Mouse (Mus musculus): ENCODE measurements around the gene Pilrb2.
A peak's percentile ranks its signal among the peaks of the same experiment; 100 is the strongest.
"Not testable (repeated sequence)": the region's sequence is repeated elsewhere in the genome, so short reads cannot be mapped to it uniquely, and the experiment has no call there.

Pilrb2 gene

DNA sequence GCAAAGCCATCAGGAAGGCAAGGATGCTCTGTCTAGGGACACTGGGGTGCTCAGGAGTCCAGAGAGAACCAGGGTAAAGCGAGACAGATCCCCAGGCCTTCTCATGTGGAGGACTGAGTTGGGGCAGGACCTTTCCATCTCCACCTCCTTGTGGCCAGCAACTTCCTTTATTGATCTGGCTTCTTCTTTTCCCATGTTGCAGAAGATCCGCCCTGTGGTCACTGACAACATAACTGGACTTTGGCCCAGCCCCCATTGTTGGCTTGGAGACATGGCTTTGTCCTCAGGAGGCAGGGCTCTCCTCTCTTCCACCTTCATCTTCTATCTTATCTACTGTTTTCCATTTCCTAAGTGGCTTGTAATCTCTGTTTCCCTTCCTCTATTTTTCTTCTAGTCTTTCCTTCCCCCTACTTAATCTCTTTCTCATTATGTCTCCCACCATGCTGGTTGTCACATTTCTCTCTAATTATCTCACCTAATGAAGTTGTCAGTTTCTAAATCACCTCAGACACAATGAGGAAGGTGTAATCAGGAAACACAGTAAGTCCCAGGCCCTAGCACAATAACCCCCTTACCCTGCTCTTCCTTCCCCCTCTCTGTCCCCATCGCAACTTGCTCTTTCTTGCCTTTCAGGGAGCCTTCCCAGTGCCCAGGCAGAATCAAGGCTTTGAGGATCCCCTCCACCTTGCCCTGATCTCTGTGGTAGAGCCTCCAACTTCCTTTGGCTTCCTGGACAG is at the start of gene Pilrb2:
TSS of gene Pilrb2 (minus strand) at position 172 of the 737 bp plus-strand sequence.
- DNase-seq (ENCODE audit: extremely low read depth, insufficient read length, low spot score) = not testable (repeated sequence)

GRCm38 (mm10) chr5:137915550-137915949 is 43.9 kb upstream of the Pilrb2 start:
- DNase-seq (ENCODE audit: extremely low read depth, insufficient read length, low spot score) = no peak

- DNase-seq (ENCODE audit: extremely low read depth, insufficient read length, low spot score) = no peak
Measured at GRCm38 (mm10) chr5:137914508-137914907, 42.9 kb upstream of the Pilrb2 start.

DNA sequence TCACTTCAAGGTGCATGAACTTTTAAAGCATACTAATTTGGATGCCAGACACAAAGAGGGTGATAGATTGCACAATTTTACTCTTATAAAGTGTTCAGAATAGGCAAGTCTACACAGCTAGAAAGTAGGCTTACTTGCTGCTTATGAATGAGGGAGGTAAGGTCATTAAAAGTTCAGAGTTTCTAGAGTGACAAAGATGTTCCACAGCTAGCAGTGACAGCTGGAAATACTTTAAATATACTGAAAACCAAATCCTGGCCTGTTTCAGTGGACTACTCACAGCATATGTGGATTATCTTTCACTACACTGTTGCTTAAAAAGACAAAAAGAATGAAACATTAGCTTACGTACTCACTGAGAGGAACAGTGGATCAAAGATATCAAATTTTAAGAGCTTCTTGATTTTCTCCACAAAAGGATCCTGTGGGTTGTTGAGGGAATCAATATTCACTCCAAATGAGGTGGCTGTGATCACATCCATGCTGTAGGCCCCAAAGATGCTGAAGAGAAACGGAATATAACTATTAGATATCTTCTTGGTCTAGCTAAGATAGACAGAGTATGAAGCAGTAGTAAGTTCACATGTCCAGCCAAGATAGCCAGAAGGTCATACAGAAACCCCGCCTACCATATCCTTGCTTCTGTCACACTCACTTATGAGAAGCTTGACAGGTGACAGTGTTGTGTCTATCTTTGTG is 38.1 kb upstream of the Pilrb2 start:
- DNase-seq (ENCODE audit: extremely low read depth, insufficient read length, low spot score) = no peak

DNA sequence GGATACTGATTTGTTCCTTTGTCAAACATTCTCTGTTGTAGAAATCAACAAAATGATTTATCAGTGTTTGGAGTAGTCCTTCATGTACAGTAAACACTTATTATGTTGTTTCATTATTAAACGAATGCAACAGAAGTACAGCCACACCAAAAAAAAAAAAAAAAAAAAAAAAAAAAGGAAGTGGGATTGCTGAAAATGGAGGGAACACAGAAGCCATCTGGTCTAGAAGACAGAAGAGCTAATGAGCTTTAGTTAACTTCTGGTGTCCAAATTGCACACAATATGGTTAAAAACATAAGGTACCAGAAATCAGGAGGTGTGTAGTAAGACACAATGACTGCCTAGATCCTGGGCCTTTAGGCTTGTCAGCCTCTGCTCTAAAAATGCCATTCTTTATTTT is 26.2 kb upstream of the Pilrb2 start:
- DNase-seq (ENCODE audit: extremely low read depth, insufficient read length, low spot score) = no peak

DNA sequence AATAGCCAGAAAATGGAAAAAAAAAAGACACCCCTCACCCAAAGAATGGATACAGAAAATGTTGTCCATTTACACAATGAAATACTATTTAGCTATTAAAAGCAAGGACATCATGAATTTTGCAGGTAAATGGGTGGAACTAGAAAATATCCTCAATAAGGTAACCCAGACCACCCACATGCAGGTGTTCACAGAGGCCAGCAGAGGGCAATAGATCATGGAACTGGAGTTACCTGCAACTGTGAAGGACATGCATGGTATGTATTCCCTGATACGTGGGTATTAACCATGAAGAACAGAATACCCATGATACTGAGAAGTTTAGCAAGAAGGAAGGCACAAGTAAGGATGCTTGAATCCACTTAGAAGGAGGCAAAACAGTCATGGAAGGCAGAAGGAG is 21.3 kb upstream of the Pilrb2 start:
- DNase-seq (ENCODE audit: extremely low read depth, insufficient read length, low spot score) = no peak

DNA sequence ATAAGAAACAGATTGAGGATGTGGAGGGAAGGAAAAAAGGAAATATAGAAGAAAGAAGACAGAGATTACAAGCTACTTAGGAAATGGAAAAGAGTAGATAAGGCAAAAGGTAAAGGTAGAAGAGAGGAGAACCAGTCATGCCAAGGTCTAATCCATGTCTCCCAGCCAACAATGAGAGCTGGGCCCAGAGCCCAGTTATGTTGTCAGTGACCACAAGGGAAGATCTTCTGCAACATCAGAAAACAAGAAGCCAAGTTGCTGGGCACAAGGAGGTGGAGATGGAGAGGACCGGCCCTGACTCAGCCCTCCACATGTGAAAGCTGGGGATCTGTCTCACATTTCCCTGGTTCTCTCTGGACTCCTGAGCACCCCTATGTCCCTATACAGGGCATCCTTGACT is 16.1 kb upstream of the Pilrb2 start:
- peak; percentile 23 for DNase-seq (ENCODE audit: extremely low read depth, insufficient read length, low spot score)

DNA sequence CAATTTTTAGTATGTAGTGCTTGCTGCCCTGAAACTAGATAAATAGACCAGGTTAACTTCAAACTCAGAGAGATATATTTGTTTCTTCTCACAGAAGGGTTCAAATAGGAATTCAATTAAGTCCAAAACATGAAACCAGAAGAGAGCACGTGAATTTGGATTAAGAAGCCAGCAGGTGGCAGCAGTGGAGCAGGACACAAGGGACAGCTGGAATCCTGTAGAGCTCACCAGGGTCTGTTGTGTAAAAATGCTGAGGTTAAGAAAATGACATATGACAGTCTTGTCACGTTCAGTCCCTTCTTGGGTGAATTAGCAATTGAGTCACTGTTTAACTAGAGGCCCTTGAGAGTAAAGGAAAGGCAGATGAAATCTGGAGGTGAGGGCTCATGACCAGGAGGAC is 14.3 kb upstream of the Pilrb2 start:
- peak; percentile 37 for DNase-seq (ENCODE audit: extremely low read depth, insufficient read length, low spot score)

GRCm38 (mm10) chr5:137883345-137883744 is 11.7 kb upstream of the Pilrb2 start:
- no peak for DNase-seq (ENCODE audit: extremely low read depth, insufficient read length, low spot score)

GRCm38 (mm10) chr5:137882922-137883321 is 11.3 kb upstream of the Pilrb2 start:
- no peak for DNase-seq (ENCODE audit: extremely low read depth, insufficient read length, low spot score)

- no peak for DNase-seq (ENCODE audit: extremely low read depth, insufficient read length, low spot score)
Measured at GRCm38 (mm10) chr5:137877860-137878259, 6.2 kb upstream of the Pilrb2 start.

- no peak for DNase-seq (ENCODE audit: extremely low read depth, insufficient read length, low spot score)
Measured at GRCm38 (mm10) chr5:137875054-137875453, 3.4 kb upstream of the Pilrb2 start.

DNA sequence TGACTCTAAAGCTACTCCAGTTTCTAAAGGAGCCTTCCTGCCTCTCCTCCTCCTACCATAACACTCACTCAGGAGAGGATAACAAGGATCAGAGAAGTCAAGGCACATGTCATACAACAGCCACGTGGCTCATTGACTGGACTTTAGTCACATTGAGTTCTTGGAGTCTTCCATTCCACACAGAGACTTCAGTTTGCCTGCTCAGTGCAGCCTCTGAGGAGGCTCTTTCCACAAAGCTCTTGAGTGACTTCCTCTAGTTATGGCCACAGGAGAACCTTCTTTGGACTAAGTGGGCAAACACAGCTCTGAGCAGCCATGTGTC is 727 bp upstream of the Pilrb2 start:
- not testable (repeated sequence) for DNase-seq (ENCODE audit: extremely low read depth, insufficient read length, low spot score)

- not testable (repeated sequence) for DNase-seq (ENCODE audit: extremely low read depth, insufficient read length, low spot score)
Measured at GRCm38 (mm10) chr5:137868600-137868999, 3.0 kb downstream of the Pilrb2 start.

GRCm38 (mm10) chr5:137864008-137864407 is 7.6 kb downstream of the Pilrb2 start:
- DNase-seq (ENCODE audit: extremely low read depth, insufficient read length, low spot score) = not testable (repeated sequence)

- DNase-seq (ENCODE audit: extremely low read depth, insufficient read length, low spot score) = not testable (repeated sequence)
Measured at GRCm38 (mm10) chr5:137857960-137858710, 13.5 kb downstream of the Pilrb2 start, which contains the start of gene Pilrb1. TSS of gene Pilrb1 (minus strand) at chr5:137858106.

DNA sequence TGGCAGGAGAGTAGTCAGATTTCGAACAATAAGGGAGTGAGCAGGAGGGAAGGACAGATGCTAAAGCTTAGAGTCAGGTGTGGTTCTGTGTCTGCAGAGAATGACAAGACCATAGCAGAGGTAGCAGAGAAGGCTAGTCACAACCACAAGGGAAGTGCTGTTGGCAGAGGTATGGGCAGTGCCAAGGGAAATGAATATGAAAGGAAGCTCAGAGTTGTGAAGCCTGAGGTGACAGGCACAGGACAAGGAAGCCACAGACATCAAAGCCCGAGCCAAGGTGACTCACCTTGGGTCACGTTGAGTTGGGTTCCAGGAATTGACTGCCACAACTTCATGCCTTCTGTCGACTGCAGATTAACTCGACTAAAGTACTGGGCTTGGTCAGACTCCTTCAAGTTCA is 14.7 kb downstream of the Pilrb2 start:
- DNase-seq (ENCODE audit: extremely low read depth, insufficient read length, low spot score) = not testable (repeated sequence)

- DNase-seq (ENCODE audit: extremely low read depth, insufficient read length, low spot score) = not testable (repeated sequence)
Measured at GRCm38 (mm10) chr5:137854907-137855306, 16.7 kb downstream of the Pilrb2 start.

DNA sequence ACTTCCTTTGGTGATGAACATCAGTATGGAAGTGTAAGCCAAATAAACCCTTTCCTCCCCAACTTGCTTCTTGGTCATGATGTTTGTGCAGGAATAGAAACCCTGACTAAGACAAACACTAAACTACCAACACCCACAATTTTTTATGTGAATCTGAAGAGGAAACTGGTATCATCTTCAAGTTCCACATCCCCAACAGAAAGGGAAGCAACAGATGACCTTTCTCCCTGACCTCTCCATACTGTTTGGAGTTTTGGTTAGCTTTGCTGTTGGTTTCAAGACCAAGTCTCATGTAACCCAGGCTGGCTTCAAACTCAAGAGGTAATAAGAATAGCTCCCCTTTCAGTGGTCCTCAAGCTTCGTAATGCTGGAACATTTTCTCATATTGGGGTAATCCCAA is 21.3 kb downstream of the Pilrb2 start:
- DNase-seq (ENCODE audit: extremely low read depth, insufficient read length, low spot score) = not testable (repeated sequence)

DNA sequence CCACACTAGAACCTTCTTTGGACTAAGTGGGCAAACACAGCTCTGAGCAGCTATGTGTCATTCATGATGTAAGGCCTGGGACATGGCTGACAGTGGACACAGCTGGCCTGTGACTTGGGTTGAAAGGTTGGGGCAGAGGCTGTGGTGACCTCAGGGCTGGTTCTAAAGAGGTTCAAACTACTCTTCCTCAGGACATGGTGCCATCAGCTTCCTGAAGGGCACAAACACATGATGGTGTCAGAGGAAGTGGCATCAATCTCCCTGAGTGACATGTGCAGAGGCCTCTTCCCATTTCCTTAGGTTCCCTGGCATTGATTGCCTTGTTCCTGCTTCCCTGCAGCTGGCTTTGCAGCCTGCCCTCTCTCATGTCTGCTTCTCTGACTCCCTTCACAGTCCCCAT is 34.5 kb downstream of the Pilrb2 start:
- DNase-seq (ENCODE audit: extremely low read depth, insufficient read length, low spot score) = not testable (repeated sequence)

DNA sequence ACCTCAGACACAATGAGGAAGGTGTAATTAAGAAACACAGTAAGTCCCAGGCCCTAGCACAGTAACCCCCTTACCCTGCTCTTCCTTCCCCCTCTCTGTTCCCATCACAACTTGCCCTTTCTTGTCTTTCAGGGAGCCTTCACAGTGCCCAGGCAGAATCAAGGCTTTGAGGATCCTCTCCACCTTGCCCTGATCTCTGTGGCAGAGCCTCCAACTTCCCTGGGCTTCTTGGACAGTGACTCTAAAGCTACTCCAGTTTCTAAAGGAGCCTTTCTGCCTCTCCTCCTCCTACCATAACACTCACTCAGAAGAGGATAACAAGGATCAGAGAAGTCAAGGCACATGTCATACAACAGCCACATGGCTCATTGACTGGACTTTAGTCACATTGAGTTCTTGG is 35.0 kb downstream of the Pilrb2 start:
- DNase-seq (ENCODE audit: extremely low read depth, insufficient read length, low spot score) = no peak
